Mouse (Mus musculus) midbrain, embryonic 11.5 days (tissue): Measurements from ENCODE around the gene Plxna1. TPM values are rescaled to one million over a fixed set of nuclear protein-coding genes. Genes with fewer than 3 reads are reported as not detected.
A peak's percentile ranks its signal among the peaks of the same experiment; 100 is the strongest.

Experiments used
- ATAC-seq: fragments of 200-750 bp; cut with Nextera tagmentation; 2 replicates; pipeline ENCODE4 v1.8.0; 2017; ENCODE audit warnings: moderate TSS enrichment, moderate library complexity; ENCODE audit not compliant: low FRiP score
- DNase-seq: peaks from one replicate; pipeline ENCODE4 v3.0.0; 2015; ENCODE audit warnings: low spot score; ENCODE audit errors: missing footprints
- H3K27ac ChIP-seq: fragments of 300-500 bp; sonication (generic); 2 replicates; pipeline ENCODE4 v1.5.1; 2014; ENCODE audit warnings: low read depth, low read length
- H3K27me3 ChIP-seq: fragments of 300-500 bp; sonication (generic); 2 replicates; pipeline ENCODE4 v1.6.1; 2014; ENCODE audit warnings: mild to moderate bottlenecking, low read length, moderate library complexity, mixed read lengths; ENCODE audit not compliant: control insufficient read depth, insufficient read depth
- H3K36me3 ChIP-seq: fragments of 300-500 bp; sonication (generic); 2 replicates; pipeline ENCODE4 v1.6.1; 2014; ENCODE audit warnings: mild to moderate bottlenecking, low read length, moderate library complexity, mixed read lengths; ENCODE audit not compliant: control insufficient read depth, insufficient read depth
- H3K4me1 ChIP-seq: fragments of 300-500 bp; sonication (generic); 2 replicates; pipeline ENCODE4 v1.6.1; 2014; ENCODE audit warnings: low read length; ENCODE audit not compliant: control insufficient read depth, insufficient read depth
- H3K4me2 ChIP-seq: fragments of 300-500 bp; sonication (generic); 2 replicates; pipeline ENCODE4 v1.6.1; 2014; ENCODE audit warnings: mild to moderate bottlenecking, moderate library complexity
- H3K4me3 ChIP-seq: fragments of 300-500 bp; sonication (generic); 2 replicates; pipeline ENCODE4 v1.5.1; 2014; ENCODE audit warnings: low read depth, low read length
- H3K9ac ChIP-seq: fragments of 300-500 bp; sonication (generic); 2 replicates; pipeline ENCODE4 v1.6.1; 2014; ENCODE audit warnings: low read length
- H3K9me3 ChIP-seq: fragments of 300-500 bp; sonication (generic); 2 replicates; pipeline ENCODE4 v1.6.1; 2016; ENCODE audit warnings: low read length; ENCODE audit not compliant: control insufficient read depth
- WGBS: fragments of 180-500 bp; shearing (Covaris S2); extraction: QIAGEN DNeasy Blood & Tissue Kit; methylation state at CpG from one replicate; pipeline ENCODE4 v1.1.7; 2014; 5-methylcytosine and 5-hydroxymethylcytosine counted together
- polyA plus RNA-seq: library from polyadenylated mRNA; unstranded; fragments of >200 nt; fragmentation: Nextera tagmentation; extraction: Ambion mirVana; gene quantifications from 2 replicates; pipeline ENCODE4 v1.2.1, GENCODE M21; 2014

Gene Plxna1
- polyA plus RNA-seq, 1 experiment from 2014 or later = 29.1 TPM

DNA sequence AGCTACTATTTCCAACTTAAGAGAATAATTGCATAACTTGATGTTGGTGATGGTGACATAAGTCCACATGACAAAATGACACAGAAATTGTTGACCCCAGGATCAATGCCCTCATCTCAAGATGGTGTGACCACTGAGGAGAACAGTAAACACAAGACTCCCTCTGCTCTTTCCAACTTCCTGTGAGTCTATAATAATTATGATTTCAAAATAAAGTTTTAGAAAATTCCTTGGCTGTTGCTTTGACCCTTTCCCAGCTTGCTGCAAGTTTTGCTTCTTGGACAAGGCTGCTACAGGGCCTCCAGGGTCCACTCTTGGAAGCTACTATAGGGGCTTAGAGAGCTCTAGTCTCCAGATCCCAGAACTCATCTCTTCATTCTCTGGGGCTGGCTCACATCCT is 6.4 kb upstream of the Plxna1 start:
- Histone ChIP-seq H3K27ac (no peak overlapping the region), H3K4me1 (no peaks in the 10 kb centered on the region), H3K4me3 (no peak overlapping the region), H3K36me3 (no peaks in the 10 kb centered on the region), H3K27me3 (peaks cover 1% of the 10 kb centered on the region; the same call in 1 of the 2 replicates), H3K4me2 (no peak overlapping the region), H3K9ac (no peak overlapping the region), H3K9me3 (no peaks in the 10 kb centered on the region)
- ATAC-seq (no peak), DNase-seq (no peak)

DNA sequence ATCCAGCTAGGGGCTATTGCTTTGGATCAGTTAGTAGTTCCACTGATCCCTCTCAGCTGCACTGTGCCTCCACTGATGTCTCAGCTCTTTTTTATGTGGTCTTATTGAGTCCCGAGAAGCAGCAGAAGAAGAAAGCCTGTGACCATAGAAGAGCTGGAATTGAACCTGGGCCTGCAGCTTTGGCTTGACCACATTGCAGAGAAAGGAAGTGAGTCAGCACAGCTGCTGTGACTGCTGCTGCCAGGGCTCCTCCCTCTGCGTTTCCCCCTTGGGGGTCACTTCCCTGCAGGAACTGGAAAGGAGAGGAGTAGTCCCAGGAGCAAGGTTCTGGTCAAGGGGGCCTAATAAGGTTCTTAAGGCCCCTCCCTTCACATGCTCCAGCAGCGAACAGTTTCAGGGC is 1.9 kb upstream of the Plxna1 start:
- 69% methylated on average over 3 of the region's 3 CpGs for WGBS
- ATAC-seq (no peak), DNase-seq (no peak)
- H3K27me3 ChIP-seq = peaks cover 5% of the 10 kb centered on the region; the same call in 1 of the 2 replicates
- H3K27ac ChIP-seq = no peak overlapping the region
- no peak overlapping the region for H3K9ac ChIP-seq
- H3K36me3 ChIP-seq = no peaks in the 10 kb centered on the region
- no peak overlapping the region for H3K4me2 ChIP-seq
- H3K4me3 ChIP-seq = no peak overlapping the region
- H3K9me3 ChIP-seq = no peaks in the 10 kb centered on the region
- H3K4me1 ChIP-seq = peaks cover 24% of the 10 kb centered on the region

DNA sequence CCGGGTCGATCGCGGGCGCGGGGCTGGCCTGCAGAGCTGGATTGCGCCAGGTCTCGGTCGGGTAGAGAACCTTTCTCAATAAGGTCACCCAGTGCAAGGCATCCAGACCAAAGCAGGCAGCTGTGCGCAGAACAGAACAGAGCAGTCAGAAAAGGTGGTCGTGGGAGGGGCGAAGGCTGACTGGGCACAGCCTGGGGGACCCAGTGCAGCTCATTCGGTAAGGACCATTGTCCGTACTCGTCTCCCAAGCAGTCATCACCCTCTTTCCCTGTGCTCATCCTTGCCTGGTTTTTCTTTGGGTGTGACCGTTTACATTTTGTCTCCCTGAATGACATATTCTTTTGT is 659 bp upstream of the Plxna1 start:
- no peaks in the 10 kb centered on the region for H3K9me3 ChIP-seq
- ATAC-seq = no peak
- H3K4me1 ChIP-seq = peaks cover 34% of the 10 kb centered on the region
- peak overlapping the region; percentile 98 for H3K4me3 ChIP-seq
- peak overlapping the region; percentile 99 for H3K9ac ChIP-seq
- peak overlapping the region; percentile 93 for H3K4me2 ChIP-seq
- no peak overlapping the region for H3K27ac ChIP-seq
- DNase-seq = no peak
- 3% methylated on average over 16 of the region's 16 CpGs for WGBS
- no peaks in the 10 kb centered on the region for H3K36me3 ChIP-seq
- peaks cover 5% of the 10 kb centered on the region; the same call in 1 of the 2 replicates for H3K27me3 ChIP-seq

DNA sequence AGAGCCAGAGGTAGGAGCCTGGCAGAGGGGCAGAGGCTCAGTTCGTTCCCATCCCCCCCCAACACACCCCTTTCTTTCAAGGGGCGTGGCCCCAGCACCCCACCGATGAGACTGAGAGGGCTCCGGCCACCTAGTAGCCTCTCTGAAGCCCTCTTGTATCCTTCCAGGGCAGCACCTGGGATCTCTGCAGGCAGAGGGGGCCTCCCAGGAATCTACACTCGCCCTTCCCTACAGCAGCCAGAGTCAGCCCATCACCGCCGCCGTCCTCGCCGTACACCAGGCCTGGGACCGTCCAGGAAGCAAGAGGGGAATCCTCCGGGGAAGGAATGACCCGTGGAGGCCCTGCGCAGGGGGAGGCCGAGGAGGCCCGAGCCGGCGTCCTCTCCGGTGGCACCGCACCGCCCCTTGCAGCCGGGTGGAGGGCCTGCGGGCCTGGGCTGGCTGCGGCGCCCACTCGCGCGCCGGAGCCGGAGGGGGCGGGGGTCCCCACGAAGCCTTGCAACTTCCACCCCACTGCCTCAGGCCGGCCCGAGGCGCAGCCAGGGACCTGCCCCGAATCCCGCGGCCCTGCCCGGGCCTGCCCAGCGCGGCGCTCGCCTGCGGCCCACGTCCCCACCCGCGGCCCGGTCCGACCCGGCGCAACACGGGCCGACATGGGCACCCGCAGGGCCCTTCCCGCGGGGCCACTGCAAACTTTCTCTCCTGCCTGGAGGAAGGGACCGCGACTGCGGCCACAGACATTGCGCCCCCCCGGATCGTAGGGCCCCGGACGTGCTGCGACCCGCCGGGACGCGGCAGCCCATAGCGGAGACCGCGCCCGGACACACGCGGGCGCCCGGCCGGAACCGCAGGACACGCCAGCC is 771 bp downstream of the Plxna1 start:
- H3K4me1 ChIP-seq = peaks cover 34% of the 10 kb centered on the region
- H3K27ac ChIP-seq = peak overlapping the region; percentile 69
- under 1% methylated on average over 42 of the region's 80 CpGs for WGBS
- peak overlapping the region; percentile 99 for H3K9ac ChIP-seq
- H3K4me2 ChIP-seq = peak overlapping the region; percentile 93
- H3K9me3 ChIP-seq = no peaks in the 10 kb centered on the region
- DNase-seq (peak; percentile 93), ATAC-seq (peak; percentile 31)
- peaks cover 5% of the 10 kb centered on the region; the same call in 1 of the 2 replicates for H3K27me3 ChIP-seq
- no peaks in the 10 kb centered on the region for H3K36me3 ChIP-seq
- H3K4me3 ChIP-seq = peak overlapping the region; percentile 98

DNA sequence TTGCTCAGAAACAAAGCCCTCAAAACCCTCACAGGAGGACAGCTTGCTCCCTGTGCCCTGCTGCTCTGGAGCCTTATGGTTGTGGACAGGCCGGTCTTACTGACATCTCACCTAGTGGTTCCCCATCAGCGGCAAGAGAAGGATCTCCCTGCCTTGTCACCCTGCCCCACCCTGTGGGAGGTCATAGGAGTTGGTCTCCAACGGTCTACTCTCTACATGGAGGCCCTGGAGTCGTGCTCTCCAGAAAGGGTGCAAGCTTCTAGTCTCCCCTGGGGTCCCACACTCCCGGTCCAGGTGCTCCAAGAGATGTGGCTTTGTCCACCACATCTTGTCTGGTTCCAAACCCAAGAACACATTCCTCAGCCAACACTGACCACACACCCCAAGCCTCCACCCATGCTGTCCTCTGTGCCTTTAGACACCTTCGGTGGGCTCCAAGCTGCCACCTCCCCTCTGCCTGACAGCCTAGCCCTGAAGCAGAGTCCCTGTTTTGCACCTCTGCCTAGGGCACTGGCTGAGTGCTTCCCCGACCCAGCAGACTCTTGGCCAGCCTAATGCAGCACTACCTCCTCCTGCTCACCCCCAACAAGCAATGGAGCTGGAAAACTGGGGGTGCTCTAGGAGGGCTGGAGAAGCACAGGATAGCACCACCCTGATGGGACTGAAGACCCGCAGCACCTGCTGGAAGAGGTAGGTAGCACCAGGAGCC is 1.6 kb downstream of the Plxna1 start:
- Histone ChIP-seq H3K4me1 (peaks cover 37% of the 10 kb centered on the region), H3K4me2 (peak overlapping the region; percentile 93), H3K4me3 (peak overlapping the region; percentile 98), H3K36me3 (peaks cover 4% of the 10 kb centered on the region; the same call in 1 of the 2 replicates), H3K9ac (peak overlapping the region; percentile 99), H3K27ac (no peak overlapping the region; the same call in 1 of the 2 replicates), H3K27me3 (peaks cover 5% of the 10 kb centered on the region; the same call in 1 of the 2 replicates), H3K9me3 (no peaks in the 10 kb centered on the region)
- 44% methylated on average over 8 of the region's 8 CpGs for WGBS
- ATAC-seq = peak; percentile 8
- DNase-seq = peak; percentile 91

DNA sequence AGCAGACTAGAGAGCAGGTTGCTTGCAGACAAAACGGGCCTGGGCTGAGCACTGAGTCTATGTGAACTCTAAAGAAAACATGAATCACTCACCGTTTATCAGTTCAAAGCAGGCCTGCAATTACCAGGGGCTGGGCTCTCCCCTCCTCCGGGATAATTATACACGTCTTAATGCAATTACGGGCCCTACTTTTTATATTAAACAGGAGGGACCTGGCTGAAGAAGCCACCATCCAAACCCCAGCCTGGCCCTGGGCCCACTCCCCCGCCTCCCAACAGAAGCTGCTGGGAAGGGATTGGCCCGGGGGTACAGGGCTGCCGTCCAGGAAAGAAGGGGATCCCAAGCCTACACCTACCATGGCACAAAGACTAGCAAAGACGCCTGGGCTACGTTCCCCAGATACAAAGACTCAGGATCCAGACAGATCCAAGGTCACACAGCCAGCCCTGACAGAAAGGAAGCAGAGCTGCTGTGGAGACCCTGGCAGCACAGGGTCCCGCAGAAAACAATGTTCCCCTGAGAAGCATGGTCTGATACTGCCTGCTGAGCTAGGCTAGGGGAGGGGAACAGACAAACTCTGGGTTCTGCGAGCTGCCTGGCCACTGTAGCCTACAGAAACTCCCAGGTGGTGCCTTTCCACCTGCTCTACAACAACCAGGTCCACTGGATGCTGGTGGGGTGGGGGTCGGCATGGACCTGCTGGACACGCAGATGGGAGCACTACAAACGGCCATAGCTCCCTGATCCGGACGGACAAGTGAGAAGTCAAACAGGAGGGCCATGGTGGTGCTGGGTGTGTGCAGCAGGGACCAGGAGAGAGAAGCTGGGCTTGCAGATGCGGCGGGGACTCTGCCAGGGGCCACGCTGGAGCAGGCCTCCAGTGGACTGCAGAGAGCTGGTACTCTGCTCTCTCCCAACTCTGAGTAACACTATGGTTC is 2.4 kb downstream of the Plxna1 start:
- DNase-seq (peak; percentile 88), ATAC-seq (no peak)
- H3K4me3 ChIP-seq = peak overlapping the region; percentile 98
- peaks cover 40% of the 10 kb centered on the region for H3K4me1 ChIP-seq
- H3K9me3 ChIP-seq = no peaks in the 10 kb centered on the region
- WGBS = 57% methylated on average over 20 of the region's 20 CpGs
- H3K4me2 ChIP-seq = peak overlapping the region; percentile 93
- H3K36me3 ChIP-seq = peaks cover 4% of the 10 kb centered on the region; the same call in 1 of the 2 replicates
- no peak overlapping the region; the same call in 1 of the 2 replicates for H3K27ac ChIP-seq
- H3K27me3 ChIP-seq = peaks cover 5% of the 10 kb centered on the region; the same call in 1 of the 2 replicates
- H3K9ac ChIP-seq = peak overlapping the region; percentile 99

DNA sequence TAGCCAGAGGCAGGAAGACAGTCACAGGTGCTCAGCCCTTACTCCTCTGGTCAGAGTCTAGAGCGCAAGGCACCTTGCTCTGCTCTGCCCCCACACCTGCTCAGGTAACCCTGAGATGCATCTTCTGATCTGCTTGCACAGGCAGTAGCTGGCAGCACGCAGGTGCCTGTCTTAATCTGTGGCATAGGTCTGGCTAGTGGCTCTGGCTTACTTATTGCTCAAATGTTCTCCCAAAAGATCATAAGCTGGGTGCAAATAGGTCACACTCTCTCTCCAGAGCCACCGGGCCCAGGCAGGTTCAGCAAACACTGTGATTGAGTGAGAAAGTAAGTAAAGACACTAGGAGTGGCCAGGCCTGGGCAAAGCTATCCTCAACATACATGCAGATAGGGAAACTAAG is 3.2 kb downstream of the Plxna1 start:
- no peak overlapping the region for H3K9ac ChIP-seq
- peaks cover 12% of the 10 kb centered on the region for H3K36me3 ChIP-seq
- peaks cover 44% of the 10 kb centered on the region for H3K4me1 ChIP-seq
- 88% methylated on average over 3 of the region's 3 CpGs for WGBS
- no peaks in the 10 kb centered on the region for H3K9me3 ChIP-seq
- ATAC-seq = no peak
- peaks cover 5% of the 10 kb centered on the region; the same call in 1 of the 2 replicates for H3K27me3 ChIP-seq
- H3K4me3 ChIP-seq = no peak overlapping the region
- no peak overlapping the region for H3K4me2 ChIP-seq
- no peak for DNase-seq
- H3K27ac ChIP-seq = no peak overlapping the region

DNA sequence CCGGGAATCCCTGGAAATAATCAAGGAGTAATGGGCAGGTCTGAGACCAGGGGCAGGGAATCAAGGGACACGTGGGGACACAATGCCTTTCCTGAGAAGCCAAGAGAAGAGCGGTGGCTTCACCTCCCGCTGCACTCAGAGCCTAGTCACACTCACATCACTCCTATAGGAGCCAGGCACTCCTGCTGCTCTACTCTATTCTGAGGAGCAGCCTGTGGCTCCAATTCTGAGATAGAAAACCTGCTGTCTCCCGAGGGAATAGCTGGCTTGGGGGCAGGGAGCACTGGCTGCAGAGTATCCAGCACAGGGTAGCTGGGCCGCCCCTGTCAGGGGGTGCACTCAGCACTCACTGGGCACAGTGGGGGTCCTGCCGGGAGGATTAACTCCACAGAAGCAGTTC is 6.8 kb downstream of the Plxna1 start:
- WGBS = 27% methylated on average over 7 of the region's 7 CpGs

More for the DNA sequence above, 6.8 kb downstream of the Plxna1 start:
- no peak for ATAC-seq
- no peak overlapping the region for H3K4me2 ChIP-seq
- no peak for DNase-seq
- no peaks in the 10 kb centered on the region for H3K9me3 ChIP-seq
- no peaks in the 10 kb centered on the region for H3K27me3 ChIP-seq
- peaks cover 50% of the 10 kb centered on the region for H3K4me1 ChIP-seq
- no peak overlapping the region for H3K27ac ChIP-seq
- no peak overlapping the region for H3K9ac ChIP-seq
- peaks cover 19% of the 10 kb centered on the region for H3K36me3 ChIP-seq
- H3K4me3 ChIP-seq = no peak overlapping the region
